Mouse (Mus musculus) brain, embryonic 14.5 days (tissue): Measurements from ENCODE around the gene Pde4d.

Experiments
- CTCF ChIP-seq: fragments of 200-500 bp; IDR thresholded peaks from 2 replicates; pipeline ENCODE4 v1.5.1; 2012; ENCODE audit warnings: inconsistent platforms, mild to moderate bottlenecking, moderate library complexity, borderline replicate concordance; ENCODE audit not compliant: insufficient read depth, insufficient read length; ENCODE audit errors: extremely low read depth
- POLR2A ChIP-seq: fragments of 200-500 bp; IDR thresholded peaks from 2 replicates; pipeline ENCODE4 v1.6.1; 2012; ENCODE audit warnings: mild to moderate bottlenecking, inconsistent platforms, borderline replicate concordance; ENCODE audit not compliant: poor library complexity, insufficient read depth, insufficient read length, severe bottlenecking; ENCODE audit errors: extremely low read depth

- no peak for TF ChIP-seq CTCF
- TF ChIP-seq POLR2A = no peak
Observed at GRCm38 (mm10) chr13:109688195-109688594, 1238.4 kb downstream of the Pde4d start.
